Mouse (Mus musculus): ENCODE results near the gene Zfp991.
"Not testable (repeated sequence)": the region's sequence is repeated elsewhere in the genome, so short reads cannot be mapped to it uniquely, and the experiment has no call there.

Zfp991 gene

GRCm38 (mm10) chr4:147181969-147182705 lies 50.3 kb downstream of the Zfp991 start:
- in situ Hi-C loops (cut with MboI, MseI): loop anchor here (25.0 kb wide), 1 partner anchor 445 kb away; no protein-coding TSS in a partner anchor

DNA sequence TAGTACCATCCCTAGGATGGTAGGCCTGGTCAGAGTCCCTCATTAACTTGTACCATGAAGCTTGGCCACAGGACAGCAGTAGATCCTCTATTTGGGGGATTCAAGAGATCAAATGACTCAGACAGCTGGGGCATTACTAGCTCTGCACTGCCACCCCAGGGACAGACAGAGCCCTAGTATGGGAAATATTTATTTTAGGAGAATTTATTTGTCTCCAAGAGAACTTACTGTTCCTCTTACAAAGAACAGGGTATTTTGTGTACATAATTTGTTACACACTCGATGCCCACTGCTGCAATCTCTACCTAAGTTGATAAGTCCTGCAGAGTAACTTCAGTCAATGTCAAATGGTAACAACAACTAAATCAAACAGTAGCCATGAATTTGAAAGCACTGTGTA lies 55.0 kb downstream of the Zfp991 start:
- in situ Hi-C loops (cut with MboI, MseI): loop anchor here (25.0 kb wide), 1 partner anchor 450 kb away; no protein-coding TSS in a partner anchor

GRCm38 (mm10) chr4:147187283-147187965 lies 55.6 kb downstream of the Zfp991 start:
- in situ Hi-C loops (cut with MboI, MseI): loop anchor here (25.0 kb wide), 1 partner anchor 450 kb away; no protein-coding TSS in a partner anchor

- in situ Hi-C loops (cut with MboI, MseI): loop anchor here (25.0 kb wide), 1 partner anchor 458 kb away; no protein-coding TSS in a partner anchor
Measured at GRCm38 (mm10) chr4:147195186-147195585, 63.3 kb downstream of the Zfp991 start.

DNA sequence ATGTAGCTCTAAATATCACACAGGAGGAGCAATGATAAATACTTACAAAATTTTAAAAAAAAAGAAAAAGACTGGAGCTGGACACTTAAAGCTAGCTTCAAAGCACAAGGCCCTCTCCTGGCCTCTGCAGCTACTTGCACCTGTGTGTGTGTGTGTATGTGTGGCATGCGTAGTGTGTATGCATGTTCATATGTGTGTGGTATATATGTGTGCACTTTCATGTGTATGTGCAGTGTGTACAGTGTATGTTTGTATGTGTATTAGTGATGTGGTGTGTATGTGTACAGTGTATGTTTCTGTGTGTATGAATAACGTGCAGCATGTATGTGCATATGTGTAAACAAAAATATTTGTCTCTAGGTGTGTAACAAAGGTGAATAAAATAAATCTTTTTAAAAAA lies 65.4 kb downstream of the Zfp991 start:
- in situ Hi-C loops (cut with MboI, MseI): loop anchor here (25.0 kb wide), 1 partner anchor 460 kb away; no protein-coding TSS in a partner anchor

DNA sequence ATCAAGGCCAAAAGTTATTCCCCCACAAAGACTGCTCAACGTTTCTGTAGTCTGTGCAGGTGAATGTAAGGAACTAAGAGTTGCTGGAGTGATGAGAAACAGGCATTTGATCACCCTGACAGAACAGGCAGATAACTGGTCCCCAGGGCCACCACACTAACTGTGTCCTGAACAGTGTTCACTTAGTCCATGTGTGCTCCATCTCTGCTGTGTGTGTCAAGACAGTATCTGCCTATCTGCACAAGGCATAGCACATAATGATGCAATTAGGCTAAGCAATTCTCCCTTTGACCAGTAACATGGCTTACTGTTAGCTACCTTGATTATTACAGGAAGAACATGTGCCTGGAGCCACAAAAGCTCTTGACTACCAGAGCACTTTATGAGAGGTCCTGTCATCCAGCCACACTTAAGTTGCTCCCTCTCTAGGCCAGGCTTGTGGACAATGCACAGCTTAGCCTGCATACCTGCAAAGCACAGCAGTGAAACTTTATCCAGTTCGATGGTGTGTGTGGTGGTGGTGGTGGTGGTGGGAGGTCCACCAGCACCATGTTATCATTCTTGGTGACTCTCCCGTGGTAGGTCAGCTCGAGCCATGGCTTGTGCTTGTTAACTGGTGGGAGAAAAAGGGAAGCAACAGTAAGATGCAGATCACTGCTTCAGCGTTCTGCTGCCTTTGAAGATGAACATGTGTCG lies 67.4 kb downstream of the Zfp991 start:
- in situ Hi-C loops (cut with MboI, MseI): loop anchor here (25.0 kb wide), 1 partner anchor 462 kb away; no protein-coding TSS in a partner anchor

GRCm38 (mm10) chr4:147201920-147202660 lies 70.3 kb downstream of the Zfp991 start:
- in situ Hi-C loops (cut with MboI, MseI): not testable (repeated sequence)

DNA sequence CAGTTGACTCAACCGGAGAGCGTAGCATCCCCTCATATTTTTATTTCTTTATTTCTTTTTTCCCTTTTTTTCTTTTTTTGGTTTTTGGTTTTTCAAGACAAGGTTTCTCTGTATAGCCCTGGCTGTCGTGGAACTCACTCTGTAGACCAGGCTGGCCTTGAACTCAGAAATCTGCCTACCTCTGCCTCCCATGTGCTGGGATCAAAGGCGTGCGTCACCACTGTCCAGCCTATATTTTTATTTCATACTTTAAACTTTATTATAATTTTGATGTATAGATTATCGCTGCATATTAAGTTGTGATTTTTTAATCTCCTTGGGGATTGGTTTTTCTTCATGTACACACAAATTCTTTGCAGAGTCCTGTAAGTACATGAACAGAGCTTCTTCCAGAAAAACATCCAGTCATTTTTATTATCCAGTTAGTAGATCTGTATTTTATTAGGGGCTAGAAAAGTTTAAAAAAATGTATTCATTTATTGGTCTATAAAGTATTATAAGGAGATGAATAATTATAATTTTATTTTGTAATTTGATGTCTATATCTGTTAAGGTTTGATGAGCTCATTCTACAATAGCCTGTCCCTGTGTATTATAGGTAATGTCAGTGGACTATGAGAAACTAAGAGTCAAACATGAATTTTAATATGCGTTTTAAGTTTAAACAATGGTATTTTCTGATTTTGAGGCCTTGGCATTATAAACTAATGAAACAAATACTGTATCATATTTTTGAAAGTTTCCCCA lies 80.5 kb downstream of the Zfp991 start:
- in situ Hi-C loops (cut with MboI, MseI): not testable (repeated sequence)

DNA sequence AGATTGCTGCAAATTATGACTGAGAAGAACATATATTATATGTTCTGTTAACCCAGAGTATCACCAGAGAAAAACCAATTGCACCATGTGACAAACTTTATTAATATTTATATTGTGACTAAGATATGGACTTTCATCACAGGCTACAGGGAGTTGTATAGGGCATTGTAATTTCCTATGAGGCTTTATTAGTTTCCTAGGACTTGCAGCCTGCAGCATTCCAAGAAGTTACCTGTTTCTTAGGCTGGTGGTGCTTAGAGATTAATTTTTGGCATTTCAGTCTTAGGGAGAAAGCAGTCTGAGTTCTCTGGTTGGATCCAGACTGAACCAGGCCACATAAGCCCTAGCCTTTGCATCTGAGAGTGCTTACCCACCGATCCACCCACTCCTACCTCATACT lies 82.4 kb downstream of the Zfp991 start:
- in situ Hi-C loops (cut with MboI, MseI): not testable (repeated sequence)

- in situ Hi-C loops (cut with MboI, MseI): not testable (repeated sequence)
Measured at GRCm38 (mm10) chr4:147217676-147218075, 85.8 kb downstream of the Zfp991 start.

DNA sequence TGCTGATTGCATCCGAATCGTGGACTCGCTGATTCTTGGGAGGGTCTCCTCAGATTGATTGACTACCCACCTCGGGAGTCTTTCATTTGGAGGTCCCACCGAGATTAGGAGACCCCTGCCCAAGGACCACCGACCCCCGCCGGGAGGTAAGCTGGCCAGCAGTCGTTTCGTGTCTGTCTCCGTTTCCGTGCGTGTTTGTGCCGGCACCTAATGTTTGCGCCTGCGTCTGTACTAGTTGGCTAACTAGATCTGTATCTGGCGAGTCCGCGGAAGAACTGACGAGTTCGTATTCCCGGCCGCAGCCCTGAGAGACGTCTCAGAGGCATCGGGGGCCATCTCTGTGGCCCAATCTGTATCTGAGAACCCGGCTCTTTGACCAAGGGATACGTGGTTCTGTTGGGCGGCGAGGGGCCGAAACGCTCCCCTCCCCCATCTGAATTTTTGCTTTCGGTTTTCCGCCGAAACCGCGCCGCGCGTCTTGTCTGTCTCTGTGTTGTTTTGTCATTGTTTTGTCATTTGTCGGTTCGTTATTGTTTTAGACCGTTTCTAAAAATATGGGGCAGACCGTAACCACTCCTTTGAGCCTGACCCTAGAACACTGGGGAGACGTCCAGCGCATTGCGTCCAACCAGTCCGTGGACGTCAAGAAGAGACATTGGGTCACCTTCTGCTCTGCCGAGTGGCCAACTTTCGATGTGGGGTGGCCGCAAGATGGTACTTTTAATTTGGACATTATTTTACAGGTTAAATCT lies 87.7 kb downstream of the Zfp991 start:
- in situ Hi-C loops (cut with MboI, MseI): not testable (repeated sequence)

DNA sequence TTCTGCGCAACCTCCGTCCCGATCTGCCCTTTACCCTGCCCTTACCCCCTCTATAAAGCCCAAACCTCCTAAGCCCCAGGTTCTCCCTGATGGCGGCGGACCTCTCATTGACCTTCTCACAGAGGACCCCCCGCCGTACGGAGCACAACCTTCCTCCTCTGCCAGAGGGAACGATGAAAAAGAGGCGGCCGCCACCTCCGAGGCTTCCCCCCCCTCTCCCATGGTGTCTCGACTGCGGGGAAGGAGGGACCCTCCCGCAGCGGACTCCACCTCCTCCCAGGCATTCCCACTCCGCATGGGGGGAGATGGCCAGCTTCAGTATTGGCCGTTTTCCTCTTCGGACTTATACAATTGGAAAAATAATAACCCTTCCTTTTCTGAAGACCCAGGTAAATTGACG lies 88.4 kb downstream of the Zfp991 start:
- in situ Hi-C loops (cut with MboI, MseI): not testable (repeated sequence)

DNA sequence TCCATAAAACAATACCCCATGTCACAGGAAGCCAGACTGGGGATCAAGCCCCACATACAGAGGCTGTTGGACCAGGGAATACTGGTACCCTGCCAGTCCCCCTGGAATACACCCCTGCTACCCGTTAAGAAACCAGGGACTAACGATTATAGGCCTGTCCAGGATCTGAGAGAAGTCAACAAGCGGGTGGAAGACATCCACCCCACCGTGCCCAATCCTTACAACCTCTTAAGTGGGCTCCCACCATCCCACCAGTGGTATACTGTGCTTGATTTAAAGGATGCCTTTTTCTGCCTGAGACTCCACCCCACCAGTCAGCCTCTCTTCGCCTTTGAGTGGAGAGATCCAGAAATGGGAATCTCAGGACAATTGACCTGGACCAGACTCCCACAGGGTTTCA lies 90.2 kb downstream of the Zfp991 start:
- in situ Hi-C loops (cut with MboI, MseI): not testable (repeated sequence)

DNA sequence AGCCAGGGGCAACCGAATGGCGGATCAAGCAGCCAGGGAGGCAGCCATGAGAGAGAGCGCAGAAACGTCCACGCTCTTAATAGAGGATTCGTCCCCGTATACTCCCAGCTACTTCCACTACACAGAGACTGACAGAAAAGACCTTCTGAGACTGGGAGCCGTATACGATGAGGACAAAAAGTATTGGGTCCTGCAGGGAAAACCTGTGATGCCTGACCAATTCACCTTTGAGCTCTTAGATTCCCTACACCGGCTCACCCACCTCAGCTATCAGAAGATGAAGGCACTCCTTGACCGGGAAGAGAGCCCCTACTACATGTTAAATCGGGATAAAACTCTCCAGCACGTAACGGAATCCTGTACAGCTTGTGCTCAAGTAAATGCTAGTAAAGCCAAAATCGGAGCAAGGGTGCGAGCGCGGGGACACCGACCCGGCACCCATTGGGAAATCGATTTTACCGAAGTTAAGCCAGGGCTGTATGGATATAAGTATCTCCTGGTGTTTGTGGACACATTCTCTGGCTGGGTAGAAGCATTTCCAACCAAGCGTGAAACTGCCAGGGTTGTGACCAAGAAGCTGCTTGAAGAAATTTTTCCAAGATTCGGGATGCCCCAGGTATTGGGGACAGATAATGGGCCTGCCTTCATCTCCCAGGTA lies 92.1 kb downstream of the Zfp991 start:
- in situ Hi-C loops (cut with MboI, MseI): not testable (repeated sequence)

DNA sequence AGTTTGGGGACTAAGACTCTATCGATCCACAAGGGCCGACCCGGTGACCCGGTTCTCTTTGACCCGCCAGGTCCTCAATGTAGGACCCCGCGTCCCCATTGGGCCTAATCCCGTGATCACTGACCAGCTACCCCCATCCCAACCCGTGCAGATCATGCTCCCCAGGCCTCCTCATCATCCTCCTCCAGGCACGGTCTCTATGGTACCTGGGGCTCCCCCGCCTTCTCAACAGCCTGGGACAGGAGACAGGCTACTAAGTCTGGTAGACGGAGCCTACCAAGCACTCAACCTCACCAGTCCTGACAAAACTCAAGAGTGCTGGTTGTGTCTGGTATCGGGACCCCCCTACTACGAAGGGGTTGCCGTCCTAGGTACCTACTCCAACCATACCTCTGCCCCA lies 93.8 kb downstream of the Zfp991 start:
- in situ Hi-C loops (cut with MboI, MseI): loop anchor here (5.0 to 25.0 kb wide), 2 partner anchors 98 to 413 kb away; no protein-coding TSS in a partner anchor

DNA sequence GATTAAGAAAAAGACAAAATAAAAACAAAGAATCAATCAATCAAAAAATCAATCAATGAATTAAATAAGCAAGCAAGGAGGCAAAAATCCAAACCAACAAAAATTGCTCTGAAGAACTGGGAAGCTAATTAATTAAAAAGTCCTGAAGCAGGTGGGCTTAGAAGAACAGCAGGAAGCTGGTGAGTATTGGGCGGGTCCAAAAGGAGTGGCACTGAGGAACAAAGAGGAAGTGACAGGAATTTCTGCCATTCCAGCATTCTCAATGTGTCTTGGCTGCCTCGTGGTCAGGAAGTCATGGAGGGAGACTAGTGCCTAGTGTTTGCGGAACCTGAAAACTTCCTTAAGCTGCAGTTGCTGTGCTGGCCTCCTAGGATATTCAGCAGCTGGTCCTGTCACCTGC lies 98.2 kb downstream of the Zfp991 start:
- in situ Hi-C loops (cut with MboI, MseI): loop anchor here (5.0 to 25.0 kb wide), 6 partner anchors 258 to 1558 kb away; partner anchors contain the start of genes Zfp980 and Zfp989
